Mouse (Mus musculus) CH12F3 (cell line): ENCODE measurements around the gene Slc39a7.

ENCODE experiments used
- in situ Hi-C: fragments of 300-500 bp; cut with MboI; formaldehyde crosslinking; loops from 2 replicates; pipeline ENCODE4 v1.14.3; 2020; ENCODE audit warnings: low sequenced_read_pairs

Gene Slc39a7

GRCm38 (mm10) chr17:34030861-34031326, 588 bp downstream of the Slc39a7 start:
- in situ Hi-C loops = no loop called here

- in situ Hi-C loops = no loop called here
Measured at GRCm38 (mm10) chr17:34029890-34030595, 1.4 kb downstream of the Slc39a7 start.

GRCm38 (mm10) chr17:34029150-34029889, 2.2 kb downstream of the Slc39a7 start:
- in situ Hi-C loops = no loop called here

GRCm38 (mm10) chr17:34028501-34029149, 2.9 kb downstream of the Slc39a7 start:
- in situ Hi-C loops = no loop called here

- in situ Hi-C loops = no loop called here
Measured at GRCm38 (mm10) chr17:34027656-34028223, 3.7 kb downstream of the Slc39a7 start, which contains the start of gene H2-Ke6. Gene H2-Ke6 (minus strand): TSS chr17:34028060.

- in situ Hi-C loops = no loop called here
Measured at GRCm38 (mm10) chr17:34026917-34027655, 4.4 kb downstream of the Slc39a7 start.

- in situ Hi-C loops = no loop called here
Measured at GRCm38 (mm10) chr17:34026221-34026620, 5.3 kb downstream of the Slc39a7 start.

GRCm38 (mm10) chr17:34025756-34026151, 5.7 kb downstream of the Slc39a7 start:
- in situ Hi-C loops = no loop called here

GRCm38 (mm10) chr17:34024861-34025755, 6.4 kb downstream of the Slc39a7 start:
- in situ Hi-C loops = no loop called here

GRCm38 (mm10) chr17:34024317-34024821, 7.1 kb downstream of the Slc39a7 start, which contains the start of gene Ring1:
Gene Ring1 (minus strand): TSS chr17:34024680.
- in situ Hi-C loops = no loop called here

- in situ Hi-C loops = no loop called here
Measured at GRCm38 (mm10) chr17:34023678-34024077, 7.8 kb downstream of the Slc39a7 start.

GRCm38 (mm10) chr17:34022987-34023386, 8.5 kb downstream of the Slc39a7 start:
- in situ Hi-C loops = no loop called here

- in situ Hi-C loops = no loop called here
Measured at GRCm38 (mm10) chr17:34022414-34022783, 9.1 kb downstream of the Slc39a7 start.

- in situ Hi-C loops = no loop called here
Measured at GRCm38 (mm10) chr17:34021539-34022413, 9.7 kb downstream of the Slc39a7 start.

GRCm38 (mm10) chr17:34013436-34013835, 18.0 kb downstream of the Slc39a7 start:
- in situ Hi-C loops = no loop called here

- in situ Hi-C loops = no loop called here
Measured at GRCm38 (mm10) chr17:34010156-34010555, 21.3 kb downstream of the Slc39a7 start.

- in situ Hi-C loops = no loop called here
Measured at GRCm38 (mm10) chr17:34006570-34006969, 24.9 kb downstream of the Slc39a7 start.

- in situ Hi-C loops = no loop called here
Measured at GRCm38 (mm10) chr17:34003426-34003825, 28.1 kb downstream of the Slc39a7 start.
